Mouse (Mus musculus): Measurements from ENCODE around the gene Nagpa. TPM values are rescaled to one million over a fixed set of nuclear protein-coding genes. Genes with fewer than 3 reads are reported as not detected.

Nagpa gene
- polyA plus RNA-seq, 1 experiment from 2014 or later, result 21.2 TPM

DNA sequence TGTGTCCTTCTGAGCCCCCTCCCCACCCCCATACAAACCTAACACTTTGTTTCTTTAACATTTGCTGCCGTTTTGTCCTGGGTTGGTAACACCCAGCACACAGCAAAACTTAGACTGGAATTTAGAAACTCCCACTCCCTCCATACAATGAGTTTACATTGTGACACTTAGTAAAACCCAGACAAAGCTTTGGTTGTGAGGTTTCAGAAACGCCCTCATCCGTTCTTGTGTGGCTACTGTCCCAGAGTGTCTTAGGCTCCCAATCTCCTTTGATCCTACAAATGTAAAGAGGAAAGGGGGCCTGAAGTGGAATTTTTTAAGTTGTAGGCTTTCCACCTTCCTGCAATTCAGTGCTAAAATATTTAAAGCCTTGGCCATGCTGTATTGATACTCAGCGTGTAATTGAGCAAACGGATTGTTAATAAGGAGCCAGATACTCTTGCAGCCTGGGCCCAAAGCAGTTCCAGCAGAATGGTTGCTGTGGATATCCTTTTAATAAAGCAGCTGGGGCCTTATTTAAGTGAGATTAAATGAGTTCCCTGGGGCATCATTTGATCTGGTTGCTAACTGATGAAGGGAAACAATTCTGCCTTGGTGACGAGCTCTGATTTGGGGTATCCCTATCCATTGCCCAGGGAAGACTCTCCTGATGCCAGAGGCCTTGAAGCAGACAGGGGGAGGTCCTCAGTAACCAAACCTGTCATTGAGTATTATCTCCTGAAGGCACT is 50.3 kb downstream of the Nagpa start:
- Histone ChIP-seq H3K27ac (no peak overlapping the region), H3K9me3 (replicated peaks) (no peaks in the 10 kb centered on the region)

DNA sequence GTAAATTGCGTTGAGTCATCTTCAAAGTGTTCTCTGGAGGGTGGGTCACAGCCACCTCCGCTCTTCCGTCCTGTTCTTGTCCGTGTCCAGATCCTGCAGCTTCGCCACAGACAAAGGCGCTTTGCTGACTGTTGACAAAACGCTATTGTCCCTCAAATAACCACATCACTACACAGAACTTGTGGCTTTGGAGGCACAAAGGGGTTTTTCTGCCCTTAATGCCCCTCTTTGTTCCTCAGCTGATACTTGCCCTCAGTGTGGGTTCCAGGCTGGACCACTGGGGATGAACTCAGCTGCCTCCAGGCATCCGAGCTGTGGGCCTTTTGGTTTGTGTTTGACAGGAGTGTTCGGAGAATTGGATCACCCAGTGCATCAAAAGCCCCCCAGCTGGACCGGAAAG is 53.3 kb downstream of the Nagpa start:
- H3K36me3 ChIP-seq, result no peaks in the 10 kb centered on the region
- peaks cover 18% of the 10 kb centered on the region for H3K4me1 ChIP-seq
- H3K9ac ChIP-seq, result no peak overlapping the region
- H3K9me3 ChIP-seq (replicated peaks), result no peaks in the 10 kb centered on the region
- H3K27ac ChIP-seq, result no peak overlapping the region
- H3K4me2 ChIP-seq, result no peak overlapping the region
- no peak for ATAC-seq (replicated peaks; ENCODE audit: low FRiP score)
- peaks cover 46% of the 10 kb centered on the region for H3K27me3 ChIP-seq
- no peak overlapping the region for H3K4me3 ChIP-seq (replicated peaks)
- 79% methylated on average over 10 of the region's 10 CpGs for WGBS

More for the DNA sequence above, 50.3 kb downstream of the Nagpa start:
- H3K36me3 ChIP-seq, result no peaks in the 10 kb centered on the region
- no peak for ATAC-seq (replicated peaks; ENCODE audit: low FRiP score)
- no peaks in the 10 kb centered on the region for H3K4me1 ChIP-seq
- no peak overlapping the region for H3K4me3 ChIP-seq (replicated peaks)
- H3K4me2 ChIP-seq, result no peak overlapping the region
- WGBS, result 61% methylated on average over 6 of the region's 6 CpGs
- H3K9ac ChIP-seq, result no peak overlapping the region
- H3K27me3 ChIP-seq, result peaks cover 20% of the 10 kb centered on the region

DNA sequence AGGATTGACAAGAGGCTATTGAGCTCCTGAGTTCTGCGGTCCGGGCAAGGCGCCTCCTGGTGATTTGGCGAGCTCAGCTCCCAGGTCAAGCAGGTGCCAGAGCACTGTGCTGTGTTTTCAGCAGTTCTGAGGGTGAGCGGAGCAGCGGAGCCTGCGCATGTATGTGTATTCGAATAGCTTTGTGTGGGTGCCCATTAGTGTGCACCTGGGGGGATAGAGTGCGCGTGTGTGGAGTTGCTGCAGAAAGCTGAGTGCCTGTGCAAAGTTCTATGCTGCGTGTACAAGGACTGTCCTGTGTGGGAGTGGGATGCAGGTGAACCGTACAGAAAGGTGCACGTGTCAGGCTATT is 56.8 kb downstream of the Nagpa start, which contains the start of gene Sec14l5:
Gene Sec14l5, plus strand, starts transcription at position 73 of the 349 bp plus-strand sequence.
- Histone ChIP-seq H3K27ac (no peak within 1 kb of the TSS), H3K4me3 (replicated peaks) (peak within 1 kb of the TSS; percentile 41), H3K4me1 (peaks cover 18% of the 10 kb centered on the region), H3K27me3 (peaks cover 46% of the 10 kb centered on the region), H3K9me3 (replicated peaks) (no peaks in the 10 kb centered on the region), H3K36me3 (no peaks in the 10 kb centered on the region), H3K4me2 (peak within 1 kb of the TSS; percentile 74), H3K9ac (peak within 1 kb of the TSS; percentile 26; the same call in 1 of the 2 replicates)
- no peak for ATAC-seq (replicated peaks; ENCODE audit: low FRiP score)
- 19% methylated on average over 13 of the region's 13 CpGs for WGBS

DNA sequence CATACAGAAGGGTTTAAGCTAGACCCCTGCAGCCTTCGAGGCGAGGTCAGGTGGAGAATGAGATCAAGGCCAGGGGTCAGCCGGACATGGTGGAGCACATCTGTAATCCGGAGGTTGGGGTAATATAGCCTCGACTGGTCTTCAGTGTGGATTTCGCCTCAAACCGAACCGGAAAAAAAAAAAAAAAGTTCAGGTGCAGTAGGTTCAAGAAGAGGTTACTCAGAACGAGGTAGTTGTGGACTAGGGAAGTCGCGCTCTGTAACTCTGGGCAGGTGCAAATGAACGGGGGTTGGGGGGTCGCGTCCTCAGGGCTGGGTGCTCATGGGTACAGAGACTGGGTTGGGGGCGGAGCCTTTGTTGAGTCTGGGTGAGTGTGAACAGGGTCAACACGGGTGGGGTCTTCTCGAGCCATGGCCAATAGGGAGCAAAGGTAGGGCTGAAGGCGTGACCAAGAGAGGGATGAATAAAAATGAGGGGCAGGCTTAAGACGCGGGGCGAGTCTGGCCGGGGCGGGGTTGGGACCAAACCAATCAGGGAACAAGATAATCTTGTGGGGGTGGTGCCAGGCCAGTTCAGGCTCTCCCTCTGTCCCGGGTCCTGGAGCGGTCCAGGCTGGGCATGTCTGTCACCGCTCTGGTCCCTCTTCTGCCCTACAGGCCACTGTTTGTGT is 57.3 kb downstream of the Nagpa start:
- H3K4me2 ChIP-seq, result peak overlapping the region; percentile 74
- H3K27ac ChIP-seq, result no peak overlapping the region
- H3K36me3 ChIP-seq, result no peaks in the 10 kb centered on the region
- H3K9me3 ChIP-seq (replicated peaks), result no peaks in the 10 kb centered on the region
- H3K4me1 ChIP-seq, result peaks cover 18% of the 10 kb centered on the region
- peak overlapping the region; percentile 26; the same call in 1 of the 2 replicates for H3K9ac ChIP-seq
- WGBS, result under 1% methylated on average over 26 of the region's 26 CpGs
- peak overlapping the region; percentile 41 for H3K4me3 ChIP-seq (replicated peaks)
- peak; percentile 97 for ATAC-seq (replicated peaks; ENCODE audit: low FRiP score)
- H3K27me3 ChIP-seq, result peaks cover 46% of the 10 kb centered on the region

DNA sequence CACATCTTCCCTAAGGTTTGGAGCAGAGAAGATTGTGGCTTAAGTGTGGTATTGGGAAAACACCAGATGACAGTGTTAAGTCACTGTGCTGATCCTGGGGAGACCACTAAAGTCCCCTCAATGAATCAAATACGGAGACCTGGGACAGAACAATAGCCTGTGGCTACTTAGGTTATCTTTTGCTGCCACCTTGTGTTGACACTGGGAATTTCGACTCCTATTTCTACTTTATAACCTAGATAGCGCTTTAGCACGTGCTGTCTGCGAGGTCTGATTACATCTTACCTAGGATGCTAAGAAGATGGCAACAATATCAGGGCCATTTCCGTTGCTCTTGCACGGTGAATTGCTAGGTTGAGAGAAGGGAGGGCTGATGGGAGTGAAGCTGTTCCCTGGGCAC is 58.2 kb downstream of the Nagpa start:
- H3K4me2 ChIP-seq, result peak overlapping the region; percentile 38; the same call in 1 of the 2 replicates
- no peak overlapping the region for H3K9ac ChIP-seq
- WGBS, result 1% methylated on average over 7 of the region's 7 CpGs
- no peak overlapping the region for H3K4me3 ChIP-seq (replicated peaks)
- no peak for ATAC-seq (replicated peaks; ENCODE audit: low FRiP score)
- peaks cover 18% of the 10 kb centered on the region for H3K4me1 ChIP-seq
- peaks cover 40% of the 10 kb centered on the region for H3K27me3 ChIP-seq
- no peaks in the 10 kb centered on the region for H3K9me3 ChIP-seq (replicated peaks)
- H3K36me3 ChIP-seq, result no peaks in the 10 kb centered on the region
- no peak overlapping the region for H3K27ac ChIP-seq

Small RNA genes lying within 50 kb of the gene (microRNA-seq; reads per million reads assigned to microRNA genes)
- gene Gm23689 (not detected), gene Gm26095 (not detected), gene Mir6364 (not detected)

Other genes with a start within 250 kb of the Nagpa start
- 59.7 and 69.3 TPM in 2 replicates for gene Anks3, start 239.8 kb downstream of the Nagpa start, polyA plus RNA-seq (2015; fragmentation: Nextera tagmentation; extraction: Ambion mirVana)
- not detected in 2 replicates for gene Sept12, start 206.2 kb downstream of the Nagpa start, polyA plus RNA-seq (2015; fragmentation: Nextera tagmentation; extraction: Ambion mirVana)
- 11.2 and 13.7 TPM in 2 replicates for gene Smim22, start 196.7 kb downstream of the Nagpa start, polyA plus RNA-seq (2015; fragmentation: Nextera tagmentation; extraction: Ambion mirVana)
- 93.5 and 101 TPM in 2 replicates for gene Rogdi, start 190.5 kb downstream of the Nagpa start, polyA plus RNA-seq (2015; fragmentation: Nextera tagmentation; extraction: Ambion mirVana)
- 162 and 164 TPM in 2 replicates for gene Glyr1, start 154.1 kb downstream of the Nagpa start, polyA plus RNA-seq (2015; fragmentation: Nextera tagmentation; extraction: Ambion mirVana)
- gene Ubn1, start 154.0 kb downstream of the Nagpa start, polyA plus RNA-seq (2015; fragmentation: Nextera tagmentation; extraction: Ambion mirVana), result 18.5 and 19.9 TPM in 2 replicates
- 2.4 and 2.9 TPM in 2 replicates for gene Ppl, start 71.6 kb downstream of the Nagpa start, polyA plus RNA-seq (2015; fragmentation: Nextera tagmentation; extraction: Ambion mirVana)
- 0.06 and 0.09 TPM in 2 replicates for gene Sec14l5, start 56.9 kb downstream of the Nagpa start, polyA plus RNA-seq (2015; fragmentation: Nextera tagmentation; extraction: Ambion mirVana)
- 5.1 and 5.8 TPM in 2 replicates for gene AU021092, start 18.3 kb upstream of the Nagpa start, polyA plus RNA-seq (2015; fragmentation: Nextera tagmentation; extraction: Ambion mirVana)
- 32.8 and 35.8 TPM in 2 replicates for gene Alg1, start 29.6 kb upstream of the Nagpa start, polyA plus RNA-seq (2015; fragmentation: Nextera tagmentation; extraction: Ambion mirVana)
- 26.4 and 31.9 TPM in 2 replicates for gene Eef2kmt, start 52.0 kb upstream of the Nagpa start, polyA plus RNA-seq (2015; fragmentation: Nextera tagmentation; extraction: Ambion mirVana)